Mouse (Mus musculus) stomach, postnatal 0 days (tissue): Measurements from ENCODE around the gene Yipf2. TPM values are rescaled to one million over a fixed set of nuclear protein-coding genes. Genes with fewer than 3 reads are reported as not detected.
A peak's percentile ranks its signal among the peaks of the same experiment; 100 is the strongest.

ENCODE experiments used
- ATAC-seq: fragments of 200-750 bp; cut with Nextera tagmentation; 2 replicates; pipeline ENCODE4 v1.8.0; 2017; ENCODE audit not compliant: low FRiP score, low TSS enrichment
- DNase-seq: peaks from one replicate; pipeline ENCODE4 v3.0.0-alpha.2; 2016; ENCODE audit warnings: low spot score
- H3K27ac ChIP-seq: fragments of 300-500 bp; sonication (generic); replicated peaks from 2 replicates; pipeline ENCODE4 v1.5.1; 2014; ENCODE audit warnings: mild to moderate bottlenecking, control low read depth
- H3K27me3 ChIP-seq: fragments of 300-500 bp; sonication (generic); 2 replicates; pipeline ENCODE4 v1.6.1; 2014; ENCODE audit warnings: low read length; ENCODE audit not compliant: control insufficient read depth, insufficient read depth
- H3K36me3 ChIP-seq: fragments of 300-500 bp; sonication (generic); 2 replicates; pipeline ENCODE4 v1.6.1; 2014; ENCODE audit warnings: low read length, mixed read lengths; ENCODE audit not compliant: control insufficient read depth, insufficient read depth
- H3K4me1 ChIP-seq: fragments of 300-500 bp; sonication (generic); replicated peaks from 2 replicates; pipeline ENCODE4 v1.6.1; 2014; ENCODE audit warnings: antibody characterized with exemption; ENCODE audit not compliant: control insufficient read depth, insufficient read depth
- H3K4me2 ChIP-seq: fragments of 300-500 bp; sonication (generic); replicated peaks from 2 replicates; pipeline ENCODE4 v1.6.1; 2014; ENCODE audit warnings: low read depth, mild to moderate bottlenecking, control low read depth, moderate library complexity
- H3K4me3 ChIP-seq: fragments of 300-500 bp; sonication (generic); 2 replicates; pipeline ENCODE4 v1.5.1; 2014; ENCODE audit warnings: low read depth, low read length, control low read depth
- H3K9ac ChIP-seq: fragments of 300-500 bp; sonication (generic); 2 replicates; pipeline ENCODE4 v1.6.1; 2014; ENCODE audit warnings: mild to moderate bottlenecking, low read length, control low read depth, mixed read lengths
- H3K9me3 ChIP-seq: fragments of 300-500 bp; sonication (generic); 2 replicates; pipeline ENCODE4 v1.6.1; 2016; ENCODE audit warnings: low read length; ENCODE audit not compliant: control insufficient read depth
- CTCF ChIP-seq: IDR thresholded peaks from 2 replicates; pipeline ENCODE4 v1.5.1; 2016; ENCODE audit warnings: antibody characterized with exemption, low read depth, mild to moderate bottlenecking, moderate library complexity
- EP300 ChIP-seq: optimal IDR thresholded peaks from 2 replicates; pipeline ENCODE3; 2016; ENCODE audit warnings: antibody characterized with exemption
- WGBS: fragments of 180-500 bp; shearing (Covaris S2); extraction: QIAGEN DNeasy Blood & Tissue Kit; methylation state at CpG from one replicate; pipeline ENCODE4 v1.1.7; 2014; 5-methylcytosine and 5-hydroxymethylcytosine counted together
- polyA plus RNA-seq: library from polyadenylated mRNA; unstranded; fragments of >200 nt; fragmentation: Nextera tagmentation; extraction: Ambion mirVana; gene quantifications from 2 replicates; pipeline ENCODE4 v1.2.1, GENCODE M21; 2015

Gene Yipf2
- polyA plus RNA-seq, 1 experiment from 2014 or later = 22.5 TPM

- Histone ChIP-seq H3K4me2 (no peak overlapping the region), H3K27ac (no peak overlapping the region), H3K4me1 (no peaks in the 10 kb centered on the region), H3K4me3 (no peak overlapping the region), H3K36me3 (peaks cover 12% of the 10 kb centered on the region; the same call in 1 of the 2 replicates), H3K27me3 (no peaks in the 10 kb centered on the region), H3K9ac (no peak overlapping the region), H3K9me3 (no peaks in the 10 kb centered on the region)
- no peak; the same call in 1 of the 2 replicates for ATAC-seq
- TF ChIP-seq EP300 (no peak), CTCF (no peak)
- WGBS = 64% methylated on average over 4 of the region's 4 CpGs
- no peak for DNase-seq
Observed at GRCm38 (mm10) chr9:21565004-21565586, 27.5 kb downstream of the Yipf2 start.

GRCm38 (mm10) chr9:21564420-21564819, 28.2 kb downstream of the Yipf2 start:
- Histone ChIP-seq H3K36me3 (peaks cover 8% of the 10 kb centered on the region; the same call in 1 of the 2 replicates), H3K9ac (no peak overlapping the region), H3K9me3 (no peaks in the 10 kb centered on the region), H3K4me3 (no peak overlapping the region), H3K27me3 (no peaks in the 10 kb centered on the region), H3K4me2 (no peak overlapping the region), H3K27ac (no peak overlapping the region), H3K4me1 (no peaks in the 10 kb centered on the region)
- ATAC-seq (peak; percentile 52), DNase-seq (no peak)
- no peak for TF ChIP-seq EP300
- no peak for TF ChIP-seq CTCF
- WGBS = 63% methylated on average over 1 of the region's 1 CpGs

- H3K4me3 ChIP-seq = no peak overlapping the region
- no peak for DNase-seq
- no peak overlapping the region for H3K27ac ChIP-seq
- no peak overlapping the region for H3K4me2 ChIP-seq
- no peak for ATAC-seq
- H3K4me1 ChIP-seq = no peaks in the 10 kb centered on the region
- TF ChIP-seq CTCF (no peak), EP300 (no peak)
- WGBS = 96% methylated on average over 3 of the region's 3 CpGs
- no peaks in the 10 kb centered on the region for H3K27me3 ChIP-seq
- H3K36me3 ChIP-seq = peaks cover 4% of the 10 kb centered on the region; the same call in 1 of the 2 replicates
- H3K9me3 ChIP-seq = no peaks in the 10 kb centered on the region
- H3K9ac ChIP-seq = no peak overlapping the region
Observed at GRCm38 (mm10) chr9:21559151-21559550, 33.5 kb downstream of the Yipf2 start.

GRCm38 (mm10) chr9:21558366-21558765, 34.3 kb downstream of the Yipf2 start:
- no peak overlapping the region for H3K4me2 ChIP-seq
- 62% methylated on average over 4 of the region's 4 CpGs for whole genome bisulfite sequencing
- no peak overlapping the region for H3K9ac ChIP-seq
- no peak for DNase-seq
- H3K4me3 ChIP-seq = no peak overlapping the region
- H3K4me1 ChIP-seq = no peaks in the 10 kb centered on the region
- H3K36me3 ChIP-seq = peaks cover 4% of the 10 kb centered on the region; the same call in 1 of the 2 replicates
- H3K27ac ChIP-seq = no peak overlapping the region
- H3K27me3 ChIP-seq = no peaks in the 10 kb centered on the region
- TF ChIP-seq CTCF (no peak), EP300 (no peak)
- 0 out of 2 replicates have a peak, but pooled peaks have one; percentile 51 for ATAC-seq
- no peaks in the 10 kb centered on the region for H3K9me3 ChIP-seq

GRCm38 (mm10) chr9:21557556-21557955, 35.1 kb downstream of the Yipf2 start:
- H3K4me3 ChIP-seq = no peak overlapping the region
- no peak overlapping the region for H3K27ac ChIP-seq
- 76% methylated on average over 2 of the region's 2 CpGs for WGBS
- no peak overlapping the region for H3K9ac ChIP-seq
- no peak overlapping the region for H3K4me2 ChIP-seq
- H3K4me1 ChIP-seq = no peaks in the 10 kb centered on the region
- H3K27me3 ChIP-seq = no peaks in the 10 kb centered on the region
- H3K9me3 ChIP-seq = no peaks in the 10 kb centered on the region
- H3K36me3 ChIP-seq = peaks cover 4% of the 10 kb centered on the region; the same call in 1 of the 2 replicates
- no peak for DNase-seq
- no peak for TF ChIP-seq EP300
- TF ChIP-seq CTCF = no peak
- no peak for ATAC-seq

- Histone ChIP-seq H3K36me3 (no peaks in the 10 kb centered on the region), H3K4me2 (no peak overlapping the region), H3K9me3 (no peaks in the 10 kb centered on the region), H3K4me3 (no peak overlapping the region), H3K27ac (no peak overlapping the region), H3K4me1 (no peaks in the 10 kb centered on the region), H3K9ac (peak overlapping the region; percentile 13; the same call in 1 of the 2 replicates), H3K27me3 (no peaks in the 10 kb centered on the region)
- ATAC-seq = no peak
- no peak for TF ChIP-seq CTCF
- TF ChIP-seq EP300 = no peak
- WGBS = 71% methylated on average over 2 of the region's 2 CpGs
- DNase-seq = no peak
Observed at GRCm38 (mm10) chr9:21556996-21557395, 35.6 kb downstream of the Yipf2 start.
